Mouse (Mus musculus) hindbrain, embryonic 14.5 days (tissue): ENCODE measurements around the gene Sirpb1a. TPM values are rescaled to one million over a fixed set of nuclear protein-coding genes. Genes with fewer than 3 reads are reported as not detected.
"Not testable (repeated sequence)": the region's sequence is repeated elsewhere in the genome, so short reads cannot be mapped to it uniquely, and the experiment has no call there.

Experiments used
- ATAC-seq: fragments of 200-750 bp; cut with Nextera tagmentation; 2 replicates; pipeline ENCODE4 v1.8.0; 2017; ENCODE audit warnings: moderate number of reproducible peaks, mild to moderate bottlenecking, moderate TSS enrichment, moderate library complexity; ENCODE audit not compliant: low FRiP score
- DNase-seq: peaks from one replicate; pipeline ENCODE4 v3.0.0-alpha.2; 2015; ENCODE audit warnings: low spot score
- H3K27ac ChIP-seq: fragments of 300-500 bp; sonication (generic); 2 replicates; pipeline ENCODE4 v1.5.1; 2014; ENCODE audit warnings: mild to moderate bottlenecking, moderate library complexity
- H3K27me3 ChIP-seq: fragments of 300-500 bp; sonication (generic); 2 replicates; pipeline ENCODE4 v1.6.1; 2014; ENCODE audit warnings: mild to moderate bottlenecking, low read length, mixed read lengths; ENCODE audit not compliant: control insufficient read depth, insufficient read depth
- H3K36me3 ChIP-seq: fragments of 300-500 bp; sonication (generic); replicated peaks from 2 replicates; pipeline ENCODE4 v1.6.1; 2014; ENCODE audit not compliant: control insufficient read depth, insufficient read depth
- H3K4me1 ChIP-seq: fragments of 300-500 bp; sonication (generic); replicated peaks from 2 replicates; pipeline ENCODE4 v1.6.1; 2014; ENCODE audit warnings: antibody characterized with exemption, low read length, mixed read lengths; ENCODE audit not compliant: control insufficient read depth, insufficient read depth
- H3K4me2 ChIP-seq: fragments of 300-500 bp; sonication (generic); replicated peaks from 2 replicates; pipeline ENCODE4 v1.6.1; 2014; ENCODE audit warnings: mild to moderate bottlenecking, moderate library complexity
- H3K4me3 ChIP-seq: fragments of 300-500 bp; sonication (generic); replicated peaks from 2 replicates; pipeline ENCODE4 v1.5.1; 2014; ENCODE audit warnings: mild to moderate bottlenecking, low read length
- H3K9ac ChIP-seq: fragments of 300-500 bp; sonication (generic); 2 replicates; pipeline ENCODE4 v1.6.1; 2014
- H3K9me3 ChIP-seq: fragments of 300-500 bp; sonication (generic); 2 replicates; pipeline ENCODE4 v1.6.1; 2016; ENCODE audit warnings: low read length; ENCODE audit not compliant: control insufficient read depth
- WGBS: fragments of 180-500 bp; shearing (Covaris S2); extraction: QIAGEN DNeasy Blood & Tissue Kit; methylation state at CpG from one replicate; pipeline ENCODE4 v1.1.7; 2014; 5-methylcytosine and 5-hydroxymethylcytosine counted together
- polyA plus RNA-seq: library from polyadenylated mRNA; unstranded; fragments of >200 nt; fragmentation: Nextera tagmentation; extraction: Ambion mirVana; gene quantifications from 2 replicates; pipeline ENCODE4 v1.2.1, GENCODE M21; 2014

Gene Sirpb1a
- not detected in 2 replicates for polyA plus RNA-seq

GRCm38 (mm10) chr3:15426447-15426846, at the start of gene Sirpb1a:
Gene Sirpb1a, minus strand, starts transcription at chr3:15426520.
- not testable (repeated sequence) for H3K4me3 ChIP-seq, H3K9me3 ChIP-seq, H3K36me3 ChIP-seq, H3K27ac ChIP-seq, H3K27me3 ChIP-seq, ATAC-seq, DNase-seq, H3K4me2 ChIP-seq, H3K4me1 ChIP-seq, H3K9ac ChIP-seq
- 96% methylated on average over 1 of the region's 1 CpGs for WGBS

DNA sequence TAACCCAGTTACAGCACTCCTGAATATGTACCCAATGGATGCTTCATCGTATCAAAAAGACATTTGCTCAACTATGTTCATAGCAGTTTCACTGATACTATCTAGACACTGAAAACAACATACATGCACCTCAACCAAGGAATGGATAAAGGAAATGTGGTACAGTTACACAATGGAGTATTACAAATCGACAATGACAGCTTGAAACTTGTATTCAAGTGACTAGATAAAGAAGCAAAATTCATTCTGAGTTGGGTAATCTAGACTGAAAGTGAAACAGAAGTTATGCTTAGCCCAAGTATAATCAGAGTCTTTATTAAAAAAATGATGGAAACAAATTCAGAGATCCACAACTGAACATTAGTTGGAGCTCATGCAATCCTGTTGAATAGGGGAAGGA, 48.5 kb upstream of the Sirpb1a start:
- not testable (repeated sequence) for H3K27ac ChIP-seq, H3K4me2 ChIP-seq, H3K4me3 ChIP-seq, H3K9ac ChIP-seq, H3K36me3 ChIP-seq, ATAC-seq, H3K4me1 ChIP-seq, DNase-seq, H3K27me3 ChIP-seq, H3K9me3 ChIP-seq
- 92% methylated on average over 1 of the region's 2 CpGs for WGBS

GRCm38 (mm10) chr3:15470158-15470557, 43.8 kb upstream of the Sirpb1a start:
- ATAC-seq, H3K4me1 ChIP-seq, H3K27me3 ChIP-seq, DNase-seq, H3K36me3 ChIP-seq, H3K4me3 ChIP-seq, H3K9me3 ChIP-seq, H3K27ac ChIP-seq, H3K4me2 ChIP-seq, H3K9ac ChIP-seq: not testable (repeated sequence)
- 100% methylated on average over 1 of the region's 3 CpGs for WGBS

DNA sequence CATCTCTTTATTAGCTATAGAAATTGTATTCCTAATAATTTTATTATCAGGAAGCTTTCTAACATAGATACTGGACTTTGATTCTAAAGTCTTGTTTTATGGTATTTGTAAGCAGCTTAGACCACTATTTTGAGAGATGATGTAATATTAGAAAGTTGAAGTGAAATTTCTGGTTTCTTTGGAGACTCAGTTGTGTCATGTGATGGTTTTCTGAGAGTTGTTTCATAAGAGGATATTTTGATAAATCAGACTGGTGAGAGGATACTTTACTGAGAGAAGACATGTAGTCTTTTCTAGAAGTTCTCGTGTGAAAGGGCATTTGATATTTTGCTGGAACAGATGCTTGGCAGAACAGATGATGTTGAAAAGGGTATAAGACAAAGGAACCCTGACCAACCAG, 17.6 kb upstream of the Sirpb1a start:
- not testable (repeated sequence) for H3K27me3 ChIP-seq, H3K4me1 ChIP-seq, DNase-seq, H3K9ac ChIP-seq, H3K4me2 ChIP-seq, H3K27ac ChIP-seq, H3K4me3 ChIP-seq, ATAC-seq, H3K9me3 ChIP-seq, H3K36me3 ChIP-seq
- WGBS: 90% methylated on average over 1 of the region's 1 CpGs

GRCm38 (mm10) chr3:15439844-15440243, 13.5 kb upstream of the Sirpb1a start:
- not testable (repeated sequence) for H3K4me2 ChIP-seq, H3K9ac ChIP-seq, H3K4me1 ChIP-seq, H3K27ac ChIP-seq, H3K9me3 ChIP-seq, H3K27me3 ChIP-seq, ATAC-seq, DNase-seq, H3K36me3 ChIP-seq, H3K4me3 ChIP-seq
- 70% methylated on average over 1 of the region's 1 CpGs for WGBS

DNA sequence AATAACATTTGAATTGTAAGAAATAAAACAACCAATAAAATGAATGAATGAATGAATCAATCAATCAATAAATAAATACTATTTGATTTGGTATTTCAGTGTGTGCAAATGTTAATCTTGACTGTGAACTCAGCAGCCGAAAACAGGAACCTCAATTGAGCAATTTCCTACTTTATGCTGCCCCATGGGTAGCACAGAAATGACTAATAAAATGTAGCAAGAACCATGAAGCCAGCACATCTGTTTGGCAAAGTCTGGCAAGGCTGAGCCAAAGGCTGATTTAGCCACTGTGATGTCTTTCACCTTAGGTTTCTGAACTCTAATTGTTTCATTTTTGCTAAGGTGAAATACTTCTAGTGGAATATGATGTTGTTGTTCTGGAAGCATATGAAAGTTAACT, 1.6 kb upstream of the Sirpb1a start:
- H3K36me3 ChIP-seq: no peaks in the 10 kb centered on the region
- WGBS: 77% methylated on average over 1 of the region's 1 CpGs
- H3K27ac ChIP-seq: no peak overlapping the region
- no peak overlapping the region for H3K4me2 ChIP-seq
- DNase-seq (no peak), ATAC-seq (no peak)
- H3K4me3 ChIP-seq: no peak overlapping the region
- H3K9me3 ChIP-seq: no peaks in the 10 kb centered on the region
- no peaks in the 10 kb centered on the region for H3K4me1 ChIP-seq
- no peaks in the 10 kb centered on the region for H3K27me3 ChIP-seq
- no peak overlapping the region for H3K9ac ChIP-seq

DNA sequence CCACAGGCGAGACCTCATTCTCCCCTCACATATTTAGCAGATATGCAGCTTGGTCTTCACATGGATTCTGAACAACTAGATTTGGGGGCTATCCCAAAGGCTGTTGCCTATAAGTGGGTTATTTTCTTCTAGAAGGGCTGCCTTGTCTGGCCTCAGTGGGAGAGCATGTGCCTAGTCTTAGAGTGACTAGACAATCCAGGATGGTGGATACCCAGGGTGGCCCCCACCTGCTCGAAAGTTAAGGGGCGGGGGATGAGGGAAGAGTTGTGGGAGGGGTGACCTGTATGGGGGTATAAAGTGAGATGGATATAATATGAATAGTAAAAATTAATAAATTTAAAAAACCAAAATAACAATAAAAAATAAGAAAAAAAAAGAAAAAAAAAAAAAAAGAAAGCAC, 70.6 kb downstream of the Sirpb1a start:
- ATAC-seq, H3K4me2 ChIP-seq, H3K27me3 ChIP-seq, H3K9me3 ChIP-seq, H3K36me3 ChIP-seq, H3K9ac ChIP-seq, H3K4me1 ChIP-seq, H3K4me3 ChIP-seq, DNase-seq, H3K27ac ChIP-seq: not testable (repeated sequence)
- WGBS: 83% methylated on average over 3 of the region's 3 CpGs

- not testable (repeated sequence) for H3K9ac ChIP-seq, ATAC-seq, H3K27ac ChIP-seq, H3K36me3 ChIP-seq, H3K27me3 ChIP-seq, H3K9me3 ChIP-seq, H3K4me2 ChIP-seq, H3K4me3 ChIP-seq, H3K4me1 ChIP-seq, DNase-seq
- 98% methylated on average over 1 of the region's 2 CpGs for WGBS
Observed at GRCm38 (mm10) chr3:15350318-15350717, 76.0 kb downstream of the Sirpb1a start.

GRCm38 (mm10) chr3:15345606-15346005, 80.7 kb downstream of the Sirpb1a start:
- H3K4me2 ChIP-seq, DNase-seq, H3K4me3 ChIP-seq, H3K9ac ChIP-seq, H3K27me3 ChIP-seq, H3K4me1 ChIP-seq, H3K27ac ChIP-seq, H3K36me3 ChIP-seq, H3K9me3 ChIP-seq, ATAC-seq: not testable (repeated sequence)
- 79% methylated on average over 3 of the region's 3 CpGs for WGBS

DNA sequence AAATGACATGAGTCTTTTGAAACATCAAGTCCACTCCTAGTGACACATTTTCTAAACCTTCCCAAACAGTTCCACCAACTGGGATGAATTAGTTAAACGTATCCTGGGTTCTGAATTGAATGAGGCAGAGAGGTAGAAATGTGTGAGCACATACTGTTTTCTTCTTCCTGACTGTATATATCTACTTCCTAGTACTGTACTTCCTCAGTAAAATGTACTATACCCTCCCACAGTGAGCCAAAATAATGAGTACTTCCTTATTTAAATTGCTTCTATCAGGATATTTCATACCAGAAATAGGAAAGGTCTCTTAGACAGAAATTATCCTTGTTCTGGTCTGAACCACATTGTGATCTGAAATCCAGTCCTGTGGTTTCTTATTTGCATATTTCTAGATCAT, 86.0 kb downstream of the Sirpb1a start:
- no peak for DNase-seq
- H3K27ac ChIP-seq: no peak overlapping the region
- H3K9ac ChIP-seq: no peak overlapping the region
- H3K4me2 ChIP-seq: no peak overlapping the region
- no peak overlapping the region for H3K4me3 ChIP-seq
- H3K36me3 ChIP-seq: no peaks in the 10 kb centered on the region
- H3K9me3 ChIP-seq: no peaks in the 10 kb centered on the region
- H3K27me3 ChIP-seq: no peaks in the 10 kb centered on the region
- no peaks in the 10 kb centered on the region for H3K4me1 ChIP-seq
- 64% methylated on average over 1 of the region's 1 CpGs for WGBS
- ATAC-seq: no peak
